Mouse (Mus musculus) intestine, embryonic 16.5 days (tissue): ENCODE results near the gene Col23a1. TPM values are rescaled to one million over a fixed set of nuclear protein-coding genes. Genes with fewer than 3 reads are reported as not detected.

ENCODE experiments used
- ATAC-seq: fragments of 200-750 bp; cut with Nextera tagmentation; 2 replicates; pipeline ENCODE4 v1.8.0; 2017; ENCODE audit warnings: moderate TSS enrichment, moderate library complexity
- H3K27ac ChIP-seq: fragments of 300-500 bp; sonication (generic); 2 replicates; pipeline ENCODE4 v1.5.1; 2014; ENCODE audit warnings: mild to moderate bottlenecking, low read length
- H3K27me3 ChIP-seq: fragments of 300-500 bp; sonication (generic); replicated peaks from 2 replicates; pipeline ENCODE4 v1.6.1; 2014; ENCODE audit warnings: low read length, control low read depth, mixed read lengths; ENCODE audit not compliant: control insufficient read depth, insufficient read depth
- H3K36me3 ChIP-seq: fragments of 300-500 bp; sonication (generic); 2 replicates; pipeline ENCODE4 v1.6.1; 2014; ENCODE audit warnings: low read length, control low read depth; ENCODE audit not compliant: control insufficient read depth, insufficient read depth
- H3K4me1 ChIP-seq: fragments of 300-500 bp; sonication (generic); 2 replicates; pipeline ENCODE4 v1.6.1; 2014; ENCODE audit warnings: low read length, control low read depth, mixed read lengths; ENCODE audit not compliant: control insufficient read depth, insufficient read depth
- H3K4me2 ChIP-seq: fragments of 300-500 bp; sonication (generic); 2 replicates; pipeline ENCODE4 v1.6.1; 2014; ENCODE audit warnings: low read depth, low read length, control low read depth
- H3K4me3 ChIP-seq: fragments of 300-500 bp; sonication (generic); 2 replicates; pipeline ENCODE4 v1.5.1; 2014; ENCODE audit warnings: mild to moderate bottlenecking, low read length
- H3K9ac ChIP-seq: fragments of 300-500 bp; sonication (generic); 2 replicates; pipeline ENCODE4 v1.6.1; 2014; ENCODE audit warnings: low read depth, low read length
- H3K9me3 ChIP-seq: fragments of 300-500 bp; sonication (generic); 2 replicates; pipeline ENCODE4 v1.6.1; 2016; ENCODE audit warnings: low read length, control low read depth; ENCODE audit not compliant: control insufficient read depth
- WGBS: fragments of 180-500 bp; shearing (Covaris S2); extraction: QIAGEN DNeasy Blood & Tissue Kit; methylation state at CpG from one replicate; pipeline ENCODE4 v1.1.7; 2014; 5-methylcytosine and 5-hydroxymethylcytosine counted together
- polyA plus RNA-seq: library from polyadenylated mRNA; unstranded; fragments of >200 nt; fragmentation: Nextera tagmentation; extraction: Ambion mirVana; gene quantifications from 2 replicates; pipeline ENCODE4 v1.2.1, GENCODE M21; 2015

Gene Col23a1
- polyA plus RNA-seq, 1 experiment from 2014 or later: 5.4 TPM

GRCm38 (mm10) chr11:51565951-51566350 is 276.2 kb downstream of the Col23a1 start:
- H3K9ac ChIP-seq: no peak overlapping the region
- no peaks in the 10 kb centered on the region for H3K36me3 ChIP-seq
- no peak for ATAC-seq
- H3K9me3 ChIP-seq: peaks cover 4% of the 10 kb centered on the region; the same call in 1 of the 2 replicates
- H3K4me2 ChIP-seq: no peak overlapping the region
- WGBS: 92% methylated on average over 6 of the region's 6 CpGs
- no peak overlapping the region for H3K27ac ChIP-seq
- no peaks in the 10 kb centered on the region for H3K27me3 ChIP-seq
- no peaks in the 10 kb centered on the region for H3K4me1 ChIP-seq
- no peak overlapping the region for H3K4me3 ChIP-seq

GRCm38 (mm10) chr11:51568801-51569200 is 279.1 kb downstream of the Col23a1 start:
- ATAC-seq: no peak
- Histone ChIP-seq H3K36me3 (no peaks in the 10 kb centered on the region), H3K27me3 (no peaks in the 10 kb centered on the region), H3K4me2 (no peak overlapping the region), H3K4me3 (no peak overlapping the region), H3K9me3 (peaks cover 4% of the 10 kb centered on the region; the same call in 1 of the 2 replicates), H3K4me1 (peaks cover 5% of the 10 kb centered on the region; the same call in 1 of the 2 replicates), H3K27ac (no peak overlapping the region), H3K9ac (no peak overlapping the region)
- 89% methylated on average over 4 of the region's 4 CpGs for WGBS

- no peak for ATAC-seq
- Histone ChIP-seq H3K4me2 (no peak overlapping the region), H3K36me3 (no peaks in the 10 kb centered on the region), H3K27me3 (no peaks in the 10 kb centered on the region), H3K4me3 (no peak overlapping the region), H3K9me3 (no peaks in the 10 kb centered on the region), H3K27ac (no peak overlapping the region), H3K4me1 (peaks cover 5% of the 10 kb centered on the region; the same call in 1 of the 2 replicates), H3K9ac (no peak overlapping the region)
- 89% methylated on average over 4 of the region's 4 CpGs for WGBS
Observed at GRCm38 (mm10) chr11:51576454-51576853, 286.7 kb downstream of the Col23a1 start.

- no peak overlapping the region for H3K4me3 ChIP-seq
- H3K36me3 ChIP-seq: no peaks in the 10 kb centered on the region
- peaks cover 2% of the 10 kb centered on the region; the same call in 1 of the 2 replicates for H3K4me1 ChIP-seq
- no peak overlapping the region for H3K9ac ChIP-seq
- H3K27me3 ChIP-seq: no peaks in the 10 kb centered on the region
- H3K4me2 ChIP-seq: no peak overlapping the region
- H3K9me3 ChIP-seq: no peaks in the 10 kb centered on the region
- WGBS: 81% methylated on average over 7 of the region's 7 CpGs
- ATAC-seq: no peak
- no peak overlapping the region for H3K27ac ChIP-seq
Observed at GRCm38 (mm10) chr11:51577587-51577986, 287.9 kb downstream of the Col23a1 start.

GRCm38 (mm10) chr11:51579024-51579423 is 289.3 kb downstream of the Col23a1 start:
- no peak overlapping the region for H3K27ac ChIP-seq
- no peak overlapping the region for H3K4me2 ChIP-seq
- ATAC-seq: no peak
- no peaks in the 10 kb centered on the region for H3K9me3 ChIP-seq
- H3K9ac ChIP-seq: no peak overlapping the region
- no peaks in the 10 kb centered on the region for H3K36me3 ChIP-seq
- H3K27me3 ChIP-seq: no peaks in the 10 kb centered on the region
- 73% methylated on average over 4 of the region's 4 CpGs for WGBS
- peaks cover 11% of the 10 kb centered on the region for H3K4me1 ChIP-seq
- no peak overlapping the region for H3K4me3 ChIP-seq

- Histone ChIP-seq H3K4me2 (no peak overlapping the region), H3K9me3 (no peaks in the 10 kb centered on the region), H3K4me3 (no peak overlapping the region), H3K27me3 (no peaks in the 10 kb centered on the region), H3K27ac (no peak overlapping the region), H3K4me1 (peaks cover 29% of the 10 kb centered on the region), H3K9ac (0 out of 2 replicates have a peak overlapping the region, but pooled peaks have one; percentile 6), H3K36me3 (peaks cover 11% of the 10 kb centered on the region; the same call in 1 of the 2 replicates)
- 21% methylated on average over 8 of the region's 8 CpGs for WGBS
- ATAC-seq: no peak
Observed at GRCm38 (mm10) chr11:51582713-51583112, 293.0 kb downstream of the Col23a1 start.

GRCm38 (mm10) chr11:51584057-51584430 is 294.3 kb downstream of the Col23a1 start:
- Histone ChIP-seq H3K27me3 (no peaks in the 10 kb centered on the region), H3K4me3 (peak overlapping the region; percentile 82), H3K4me1 (peaks cover 29% of the 10 kb centered on the region), H3K36me3 (peaks cover 18% of the 10 kb centered on the region; the same call in 1 of the 2 replicates), H3K9me3 (no peaks in the 10 kb centered on the region), H3K4me2 (peak overlapping the region; percentile 83), H3K9ac (peak overlapping the region; percentile 76), H3K27ac (peak overlapping the region; percentile 96)
- WGBS: 11% methylated on average over 9 of the region's 9 CpGs
- peak; percentile 32 for ATAC-seq

GRCm38 (mm10) chr11:51584431-51585248 is 294.9 kb downstream of the Col23a1 start, which contains the start of gene Phykpl:
TSS of gene Phykpl (plus strand) at chr11:51584757.
- H3K27ac ChIP-seq: peak within 1 kb of the TSS; percentile 96
- H3K9me3 ChIP-seq: no peaks in the 10 kb centered on the region
- peak within 1 kb of the TSS; percentile 92 for H3K9ac ChIP-seq
- H3K27me3 ChIP-seq: no peaks in the 10 kb centered on the region
- under 1% methylated on average over 59 of the region's 59 CpGs for WGBS
- H3K36me3 ChIP-seq: peaks cover 18% of the 10 kb centered on the region; the same call in 1 of the 2 replicates
- H3K4me1 ChIP-seq: peaks cover 29% of the 10 kb centered on the region
- H3K4me2 ChIP-seq: peak within 1 kb of the TSS; percentile 83
- peak within 1 kb of the TSS; percentile 82 for H3K4me3 ChIP-seq
- peak; percentile 94 for ATAC-seq

GRCm38 (mm10) chr11:51585608-51586252 is 296.0 kb downstream of the Col23a1 start:
- Histone ChIP-seq H3K27ac (peak overlapping the region; percentile 90; the same call in 1 of the 2 replicates), H3K4me1 (peaks cover 29% of the 10 kb centered on the region), H3K36me3 (peaks cover 18% of the 10 kb centered on the region; the same call in 1 of the 2 replicates), H3K4me3 (peak overlapping the region; percentile 82), H3K9ac (peak overlapping the region; percentile 92), H3K9me3 (no peaks in the 10 kb centered on the region), H3K27me3 (no peaks in the 10 kb centered on the region), H3K4me2 (peak overlapping the region; percentile 83)
- peak; percentile 6; the same call in 1 of the 2 replicates for ATAC-seq
- WGBS: 52% methylated on average over 8 of the region's 8 CpGs
